Mouse (Mus musculus): Measurements from ENCODE around the gene Znhit2. TPM values are rescaled to one million over a fixed set of nuclear protein-coding genes. Genes with fewer than 3 reads are reported as not detected.
"Not testable (repeated sequence)": the region's sequence is repeated elsewhere in the genome, so short reads cannot be mapped to it uniquely, and the experiment has no call there.

The Znhit2 gene
- polyA plus RNA-seq, 1 experiment from 2014 or later = 33.2 TPM

DNA sequence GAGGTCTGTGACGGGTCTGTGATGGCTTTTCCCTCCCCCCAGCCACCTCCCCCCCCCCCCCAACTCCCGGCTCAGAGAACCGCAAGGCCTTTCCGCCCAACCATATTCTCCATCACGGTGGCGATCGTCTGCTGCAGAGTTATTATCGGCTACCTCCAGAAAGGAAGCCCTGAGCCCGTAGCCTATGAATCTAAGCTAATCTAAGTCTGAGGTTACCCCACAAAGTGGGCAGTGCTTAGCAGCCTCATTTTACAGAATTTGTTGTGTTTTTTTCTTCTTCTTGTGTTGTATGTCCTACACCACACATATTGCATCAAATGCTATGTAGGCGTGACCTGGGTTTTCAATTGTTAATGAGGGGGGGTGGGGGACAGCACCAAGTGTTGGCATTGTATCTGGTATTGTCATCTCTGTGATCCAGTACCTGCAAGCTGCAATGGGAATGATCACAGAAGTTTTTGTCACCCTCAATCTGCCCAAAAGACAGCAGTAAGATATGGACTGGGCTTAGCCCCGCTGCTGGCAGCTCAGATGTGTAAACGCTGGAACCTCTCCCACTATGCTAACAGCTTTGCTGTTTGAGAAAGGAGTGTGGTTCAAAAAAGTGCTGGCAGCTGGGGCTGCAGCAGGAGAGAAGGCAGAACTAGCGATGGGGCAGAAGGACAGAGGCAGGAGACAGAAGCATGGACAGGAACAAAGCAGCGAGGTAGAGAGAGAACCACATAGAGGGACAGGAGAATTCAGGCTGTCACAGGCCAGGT is 30.3 kb upstream of the Znhit2 start:
- Histone ChIP-seq H3K4me2 (no peak overlapping the region), H3K4me3 (no peak overlapping the region), H3K27ac (no peak overlapping the region), H3K4me1 (no peaks in the 10 kb centered on the region), H3K9ac (no peak overlapping the region), H3K9me3 (no peaks in the 10 kb centered on the region), H3K36me3 (no peaks in the 10 kb centered on the region), H3K27me3 (no peaks in the 10 kb centered on the region)
- WGBS = 76% methylated on average over 14 of the region's 14 CpGs
- ATAC-seq (ENCODE audit: insufficient number of reproducible peaks, insufficient read depth, low FRiP score, low TSS enrichment, low read depth) = no peak

DNA sequence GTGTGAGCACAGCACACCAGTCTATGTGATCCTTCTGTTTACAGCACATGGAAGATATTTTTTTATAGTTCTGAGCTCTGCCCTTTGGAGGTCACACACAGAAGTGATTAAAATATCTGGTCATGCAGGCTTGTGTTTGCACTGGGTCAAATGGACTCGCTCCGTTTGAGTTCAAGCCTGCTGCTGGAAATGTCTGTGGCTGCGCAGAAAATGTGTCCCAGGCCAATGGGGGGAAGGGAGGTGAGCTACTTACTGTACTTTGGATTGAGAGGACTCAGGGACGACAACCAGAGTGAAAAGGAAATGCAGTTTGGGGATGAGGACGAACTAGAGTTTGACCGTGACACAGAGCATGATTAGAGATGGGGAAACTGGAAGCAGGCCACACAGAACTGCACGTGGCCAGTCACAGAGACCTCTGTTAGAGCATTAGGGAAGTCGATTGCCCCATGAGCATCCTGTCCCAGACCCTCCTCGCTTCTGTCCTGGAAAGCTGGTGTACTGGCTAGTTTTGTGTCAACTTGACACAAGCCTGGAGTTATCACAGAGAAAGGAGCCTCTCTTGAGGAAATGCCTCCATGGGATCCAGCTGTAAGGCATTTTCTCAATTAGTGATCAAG is 24.9 kb upstream of the Znhit2 start:
- no peaks in the 10 kb centered on the region for H3K27me3 ChIP-seq
- H3K9me3 ChIP-seq = no peaks in the 10 kb centered on the region
- 0 out of 2 replicates have a peak overlapping the region, but pooled peaks have one; percentile 6 for H3K9ac ChIP-seq
- no peaks in the 10 kb centered on the region for H3K4me1 ChIP-seq
- no peaks in the 10 kb centered on the region for H3K36me3 ChIP-seq
- WGBS = 50% methylated on average over 9 of the region's 9 CpGs
- H3K4me3 ChIP-seq = no peak overlapping the region
- no peak for ATAC-seq (ENCODE audit: insufficient number of reproducible peaks, insufficient read depth, low FRiP score, low TSS enrichment, low read depth)
- no peak overlapping the region for H3K4me2 ChIP-seq
- 0 out of 2 replicates have a peak overlapping the region, but pooled peaks have one; percentile 11 for H3K27ac ChIP-seq

DNA sequence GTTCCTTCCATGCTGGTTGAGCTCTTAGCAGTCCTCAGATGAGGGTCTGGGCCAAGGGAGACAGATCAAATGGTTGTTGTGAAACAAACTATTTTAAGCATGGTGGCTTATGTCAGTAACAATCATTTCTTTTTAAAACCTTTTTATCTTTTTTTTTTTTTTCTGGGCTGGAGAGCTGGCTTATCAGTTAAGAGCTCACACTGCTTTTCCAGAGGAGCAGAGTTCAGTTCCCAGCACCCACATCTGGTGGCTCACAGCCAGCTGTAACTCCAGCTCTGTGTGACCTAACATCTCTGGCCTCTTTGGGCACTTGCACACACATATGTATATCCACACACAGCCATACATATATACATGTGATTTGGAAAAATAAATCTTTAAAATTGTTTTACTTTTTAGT is 23.3 kb upstream of the Znhit2 start:
- ATAC-seq (ENCODE audit: insufficient number of reproducible peaks, insufficient read depth, low FRiP score, low TSS enrichment, low read depth) = no peak
- H3K4me1 ChIP-seq = no peaks in the 10 kb centered on the region
- H3K27me3 ChIP-seq = no peaks in the 10 kb centered on the region

DNA sequence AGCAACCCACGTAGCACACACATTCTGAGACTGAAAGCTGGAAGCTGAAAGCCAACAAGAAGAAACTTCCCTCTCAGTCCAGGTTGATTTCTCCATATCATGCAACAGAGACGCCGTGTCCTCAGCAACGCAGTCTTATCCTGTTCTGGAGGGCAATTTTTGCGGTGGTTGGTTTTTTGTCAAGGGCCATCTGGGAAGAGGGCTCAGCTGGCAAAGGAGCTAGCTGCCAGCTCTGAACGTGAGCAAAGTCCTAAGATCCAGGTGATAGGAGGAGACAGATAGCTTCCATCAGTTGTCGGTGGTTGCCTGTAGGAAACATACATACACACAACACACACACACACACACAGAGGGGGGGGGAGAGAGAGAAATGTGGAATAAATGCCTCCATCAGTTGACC is 22.7 kb upstream of the Znhit2 start:
- 79% methylated on average over 7 of the region's 7 CpGs for WGBS
- Histone ChIP-seq H3K4me3 (no peak overlapping the region), H3K4me2 (no peak overlapping the region), H3K27me3 (no peaks in the 10 kb centered on the region), H3K27ac (no peak overlapping the region), H3K36me3 (no peaks in the 10 kb centered on the region), H3K4me1 (no peaks in the 10 kb centered on the region), H3K9me3 (no peaks in the 10 kb centered on the region), H3K9ac (no peak overlapping the region)
- ATAC-seq (ENCODE audit: insufficient number of reproducible peaks, insufficient read depth, low FRiP score, low TSS enrichment, low read depth) = no peak

More for the DNA sequence above, 23.3 kb upstream of the Znhit2 start:
- Histone ChIP-seq H3K27ac (no peak overlapping the region), H3K9ac (no peak overlapping the region), H3K36me3 (no peaks in the 10 kb centered on the region), H3K4me3 (no peak overlapping the region), H3K4me2 (no peak overlapping the region), H3K9me3 (no peaks in the 10 kb centered on the region)

DNA sequence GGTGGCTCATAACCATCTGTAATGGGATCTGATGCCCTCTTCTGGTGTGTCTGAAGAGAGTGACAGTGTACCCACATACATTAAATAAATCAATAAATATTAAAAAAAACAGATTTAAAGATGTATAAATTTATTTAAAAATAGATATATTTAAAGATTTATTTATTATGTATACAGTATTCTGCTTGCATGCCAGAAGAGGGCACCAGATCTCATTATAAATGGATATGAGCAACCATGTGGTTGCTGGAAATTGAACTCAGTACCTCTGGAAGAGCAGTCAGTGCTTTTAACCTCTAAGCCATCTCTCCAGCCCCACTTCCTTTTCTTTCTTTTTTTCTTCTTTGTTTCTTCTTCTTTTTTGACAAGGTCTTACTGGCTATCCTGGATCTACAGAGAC is 21.0 kb upstream of the Znhit2 start:
- H3K27ac ChIP-seq = no peak overlapping the region
- peaks cover under 1% of the 10 kb centered on the region for H3K4me1 ChIP-seq
- no peak for ATAC-seq (ENCODE audit: insufficient number of reproducible peaks, insufficient read depth, low FRiP score, low TSS enrichment, low read depth)
- no peaks in the 10 kb centered on the region for H3K27me3 ChIP-seq
- no peaks in the 10 kb centered on the region for H3K9me3 ChIP-seq
- H3K4me3 ChIP-seq = no peak overlapping the region
- H3K9ac ChIP-seq = no peak overlapping the region
- no peak overlapping the region for H3K4me2 ChIP-seq
- no peaks in the 10 kb centered on the region for H3K36me3 ChIP-seq

DNA sequence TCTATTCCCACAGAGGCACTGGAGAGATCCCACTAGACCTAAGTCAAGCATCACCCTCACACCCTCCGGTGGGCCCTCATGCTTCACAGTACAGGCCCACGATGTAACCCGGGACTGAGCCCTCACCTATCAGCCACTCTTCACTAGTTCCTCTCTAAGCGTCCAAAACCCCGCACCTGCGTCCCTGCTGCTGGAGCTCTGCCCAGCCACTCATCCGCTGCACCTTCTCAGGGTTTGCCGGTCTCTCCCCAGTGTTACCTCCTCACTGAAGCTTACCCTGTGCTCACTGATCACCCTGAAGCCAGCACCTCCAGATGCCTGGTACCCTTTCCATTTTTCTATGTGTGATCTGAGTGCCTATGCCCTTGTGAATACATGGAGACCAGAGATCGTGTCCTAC is 18.7 kb upstream of the Znhit2 start:
- no peaks in the 10 kb centered on the region for H3K27me3 ChIP-seq
- no peak overlapping the region for H3K27ac ChIP-seq
- ATAC-seq (ENCODE audit: insufficient number of reproducible peaks, insufficient read depth, low FRiP score, low TSS enrichment, low read depth) = no peak
- no peak overlapping the region for H3K9ac ChIP-seq
- no peaks in the 10 kb centered on the region for H3K36me3 ChIP-seq
- H3K9me3 ChIP-seq = no peaks in the 10 kb centered on the region
- WGBS = 81% methylated on average over 9 of the region's 9 CpGs
- no peak overlapping the region for H3K4me3 ChIP-seq
- H3K4me1 ChIP-seq = peaks cover 10% of the 10 kb centered on the region
- no peak overlapping the region for H3K4me2 ChIP-seq

DNA sequence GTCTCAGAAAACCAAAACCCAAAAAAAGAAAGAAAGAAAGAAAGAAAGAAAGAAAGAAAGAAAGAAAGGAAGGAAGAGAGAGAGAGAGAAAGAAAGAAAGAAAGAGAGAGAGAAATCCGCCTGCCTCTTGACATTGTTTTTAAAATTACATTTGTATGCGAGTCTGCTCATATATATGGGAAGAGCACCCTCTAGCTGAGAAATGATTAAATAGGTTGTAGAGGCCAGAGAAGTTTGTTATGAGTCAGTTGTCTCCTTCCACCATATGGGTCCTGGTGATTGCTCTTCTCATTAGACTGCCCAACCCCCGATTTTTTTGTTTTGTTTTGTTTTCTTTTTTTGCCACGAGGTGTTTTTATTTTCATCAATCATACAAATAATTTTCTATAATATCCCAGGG is 16.9 kb upstream of the Znhit2 start:
- not testable (repeated sequence) for H3K4me2 ChIP-seq; H3K27me3 ChIP-seq; H3K9ac ChIP-seq; H3K4me3 ChIP-seq; H3K27ac ChIP-seq; ATAC-seq (ENCODE audit: insufficient number of reproducible peaks, insufficient read depth, low FRiP score, low TSS enrichment, low read depth); H3K9me3 ChIP-seq
- Histone ChIP-seq H3K36me3 (peaks cover 12% of the 10 kb centered on the region), H3K4me1 (peaks cover 27% of the 10 kb centered on the region)
- WGBS = 59% methylated on average over 4 of the region's 4 CpGs

DNA sequence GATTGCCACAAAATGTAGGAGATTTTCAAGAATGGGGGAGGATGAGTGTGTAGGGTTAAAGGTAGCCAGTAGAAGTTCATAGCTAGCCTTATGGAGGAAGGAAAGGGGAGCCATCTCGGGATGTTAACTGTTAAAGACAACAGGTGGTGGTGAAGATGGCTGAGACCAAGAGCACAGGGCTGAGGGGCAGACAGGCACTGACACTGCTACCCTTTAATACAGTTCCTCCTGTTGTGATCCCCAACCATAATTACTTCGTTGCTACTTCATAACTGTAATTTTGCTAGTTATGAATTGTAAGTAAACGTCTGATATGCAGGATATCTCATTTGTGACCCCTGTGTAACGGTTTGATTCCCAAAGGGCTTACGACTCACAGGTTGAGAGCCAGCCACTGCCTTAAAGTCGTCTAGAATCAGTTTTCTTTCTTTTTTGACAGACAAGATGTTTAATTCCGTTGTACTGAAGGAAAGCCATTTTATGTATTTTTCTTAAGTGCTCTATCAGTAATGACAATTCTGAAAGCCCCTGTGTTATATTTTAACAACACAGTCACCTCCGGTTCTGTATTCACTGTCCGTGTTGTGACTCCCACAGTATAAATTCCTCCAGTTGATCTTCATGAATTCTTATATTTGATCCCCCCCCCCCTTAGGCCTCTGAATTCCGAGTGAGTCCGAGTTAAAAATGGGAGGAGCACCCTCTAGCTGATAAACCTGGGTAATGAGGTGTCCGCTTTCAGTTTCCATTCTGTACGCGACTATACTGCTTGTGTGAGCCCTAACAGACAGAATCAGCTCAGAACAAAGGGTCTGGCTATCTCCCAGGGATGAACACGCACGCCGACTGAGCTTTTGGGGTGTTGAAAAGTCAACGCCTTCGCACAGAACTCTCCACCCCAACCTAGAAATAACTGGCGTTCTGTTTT is 15.4 kb upstream of the Znhit2 start:
- Histone ChIP-seq H3K9ac (peak overlapping the region; percentile 89), H3K27ac (peak overlapping the region; percentile 99), H3K4me3 (peak overlapping the region; percentile 89), H3K9me3 (no peaks in the 10 kb centered on the region), H3K36me3 (peaks cover 27% of the 10 kb centered on the region), H3K27me3 (no peaks in the 10 kb centered on the region), H3K4me2 (peak overlapping the region; percentile 94), H3K4me1 (peaks cover 27% of the 10 kb centered on the region)
- 18% methylated on average over 20 of the region's 20 CpGs for WGBS
- ATAC-seq (ENCODE audit: insufficient number of reproducible peaks, insufficient read depth, low FRiP score, low TSS enrichment, low read depth) = peak; percentile 5; the same call in 1 of the 2 replicates

DNA sequence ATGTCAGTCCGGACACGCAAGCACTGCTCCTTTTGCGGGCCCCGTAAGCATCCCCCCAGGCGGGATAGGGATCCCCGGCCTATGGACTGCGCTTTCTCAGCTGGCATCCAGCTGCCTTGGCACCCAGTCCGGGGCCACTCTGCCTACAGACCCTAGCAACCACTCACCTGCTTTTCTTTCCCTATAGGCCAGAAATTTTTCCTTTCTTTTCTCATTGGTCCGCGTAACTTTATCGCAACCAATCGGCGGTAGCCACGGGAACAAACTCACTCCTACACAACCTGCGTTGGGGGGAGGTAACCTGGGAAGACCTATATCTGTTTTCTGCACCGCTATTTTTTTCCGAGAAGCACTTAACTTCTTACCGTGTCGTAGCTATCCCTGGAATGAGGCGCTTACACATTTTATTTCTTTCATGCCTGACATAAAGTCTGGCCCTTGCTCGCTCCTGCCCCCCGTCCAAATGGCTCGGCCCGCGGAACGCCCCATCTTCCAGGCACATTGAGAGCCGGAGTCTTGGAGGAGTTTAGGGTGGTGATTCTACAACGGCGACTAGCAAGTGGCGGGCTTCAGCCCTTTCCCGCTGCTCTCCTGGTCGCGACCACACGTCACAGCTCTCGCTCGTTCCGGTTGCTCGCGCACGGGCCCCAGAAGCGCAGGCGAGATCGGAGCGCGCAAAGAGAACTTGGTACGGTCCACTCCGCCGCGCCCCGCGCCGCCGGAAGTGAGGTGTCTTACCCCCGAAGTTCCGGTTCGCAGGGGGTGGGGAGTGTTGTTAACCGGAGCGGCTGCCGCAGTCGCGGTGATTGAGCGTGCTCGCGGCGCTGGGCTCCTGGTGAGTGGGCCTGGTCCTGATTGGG is 14.5 kb upstream of the Znhit2 start, which contains the start of gene Syvn1:
Syvn1 (plus strand) TSS at position 283 of the 860 bp plus-strand sequence.
- Histone ChIP-seq H3K27ac (peak within 1 kb of the TSS; percentile 99), H3K4me3 (peak within 1 kb of the TSS; percentile 89), H3K9me3 (no peaks in the 10 kb centered on the region), H3K27me3 (no peaks in the 10 kb centered on the region), H3K4me1 (peaks cover 27% of the 10 kb centered on the region), H3K9ac (peak within 1 kb of the TSS; percentile 89), H3K4me2 (peak within 1 kb of the TSS; percentile 94), H3K36me3 (peaks cover 36% of the 10 kb centered on the region)
- ATAC-seq (ENCODE audit: insufficient number of reproducible peaks, insufficient read depth, low FRiP score, low TSS enrichment, low read depth) = peak; percentile 85
- under 1% methylated on average over 65 of the region's 65 CpGs for WGBS

DNA sequence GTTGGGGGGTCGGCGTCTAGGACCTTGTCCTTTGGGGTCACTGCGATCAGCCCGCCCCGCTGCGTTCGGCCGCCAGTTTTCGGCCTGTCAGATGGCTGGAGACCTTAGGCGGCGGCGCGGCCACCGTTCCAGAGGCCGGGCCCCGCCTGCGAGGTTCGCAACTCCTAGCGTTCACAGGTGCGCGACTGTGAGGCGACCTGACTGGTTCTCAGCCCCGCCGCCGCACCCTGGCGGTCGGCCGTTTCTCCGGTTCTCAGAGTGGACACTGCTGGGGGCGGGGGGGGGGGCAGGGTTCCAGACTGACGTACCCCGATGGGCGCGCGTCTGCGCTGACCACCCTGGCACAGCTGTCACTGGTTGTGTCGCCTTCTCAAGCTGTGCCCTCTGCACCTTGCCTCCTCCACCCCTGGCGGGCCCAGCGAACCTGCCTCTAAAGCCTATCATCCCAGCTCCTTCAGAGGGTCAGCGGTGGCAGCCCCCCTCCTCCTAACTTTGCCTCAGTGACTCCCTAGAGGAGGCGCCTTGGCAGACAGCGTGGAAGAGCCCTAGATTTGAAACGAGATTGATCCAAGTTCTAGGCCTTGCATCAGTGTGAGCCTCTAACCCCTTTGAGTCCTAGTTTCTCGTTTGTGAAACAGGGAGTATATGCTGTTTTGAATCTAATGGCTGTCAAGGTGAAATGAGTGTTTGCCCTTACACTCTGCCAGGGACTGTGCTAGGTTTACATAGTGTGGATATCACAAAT is 13.7 kb upstream of the Znhit2 start:
- H3K9me3 ChIP-seq = no peaks in the 10 kb centered on the region
- peak overlapping the region; percentile 99 for H3K27ac ChIP-seq
- H3K9ac ChIP-seq = peak overlapping the region; percentile 89
- H3K4me3 ChIP-seq = peak overlapping the region; percentile 89
- H3K27me3 ChIP-seq = no peaks in the 10 kb centered on the region
- H3K4me1 ChIP-seq = peaks cover 27% of the 10 kb centered on the region
- no peak for ATAC-seq (ENCODE audit: insufficient number of reproducible peaks, insufficient read depth, low FRiP score, low TSS enrichment, low read depth)
- WGBS = 1% methylated on average over 44 of the region's 44 CpGs
- H3K36me3 ChIP-seq = peaks cover 44% of the 10 kb centered on the region
- peak overlapping the region; percentile 94 for H3K4me2 ChIP-seq

Data from embryonic facial prominence, embryonic 13.5 days (tissue).